Mouse (Mus musculus) E14TG2a.4 (cell line): Measurements from ENCODE around the gene Supt6.
"Not testable (repeated sequence)": the region's sequence is repeated elsewhere in the genome, so short reads cannot be mapped to it uniquely, and the experiment has no call there.

Source experiments
- H3K27me3 ChIP-seq: 2 replicates; pipeline ENCODE4 v1.6.1; 2014; ENCODE audit warnings: low read length, control low read depth; ENCODE audit not compliant: insufficient read depth
- H3K36me3 ChIP-seq: 2 replicates; pipeline ENCODE4 v1.6.1; 2014; ENCODE audit warnings: low read length, control low read depth; ENCODE audit not compliant: insufficient read depth
- H3K4me1 ChIP-seq: replicated peaks from 2 replicates; pipeline ENCODE4 v1.6.1; 2014; ENCODE audit warnings: low read depth, low read length, control low read depth
- H3K4me3 ChIP-seq: replicated peaks from 2 replicates; pipeline ENCODE4 v1.5.1; 2014; ENCODE audit warnings: mild to moderate bottlenecking, low read length
- H3K9me3 ChIP-seq: 2 replicates; pipeline ENCODE4 v1.6.1; 2014; ENCODE audit warnings: low read length, control low read depth
- CTCF ChIP-seq: conservative IDR thresholded peaks from 2 replicates; pipeline ENCODE4 v1.5.1; 2014; ENCODE audit warnings: low read length
- NANOG ChIP-seq: IDR thresholded peaks from 2 replicates; pipeline ENCODE4 v1.6.1; 2014; ENCODE audit warnings: borderline replicate concordance, low read length, mixed read lengths
- POU5F1 ChIP-seq: IDR thresholded peaks from 2 replicates; pipeline ENCODE4 v1.6.1; 2014; ENCODE audit warnings: low read length, borderline replicate concordance

Gene Supt6

GRCm38 (mm10) chr11:78245627-78246317 lies at the start of gene Supt6, which contains the start of gene Sdf2:
Supt6 (minus strand) TSS chr11:78245987.
Sdf2 (plus strand) TSS chr11:78245746.
- peaks cover 36% of the 10 kb centered on the region for H3K36me3 ChIP-seq
- H3K9me3 ChIP-seq: no peaks in the 10 kb centered on the region
- H3K4me3 ChIP-seq: peak within 1 kb of the TSS; percentile 99
- TF ChIP-seq CTCF (no peak), NANOG (no peak), POU5F1 (no peak)
- H3K4me1 ChIP-seq: peaks cover 76% of the 10 kb centered on the region
- no peaks in the 10 kb centered on the region for H3K27me3 ChIP-seq

GRCm38 (mm10) chr11:78294585-78294984 lies 48.8 kb upstream of the Supt6 start:
- peaks cover 41% of the 10 kb centered on the region for H3K36me3 ChIP-seq
- TF ChIP-seq CTCF (no peak), POU5F1 (no peak), NANOG (no peak)
- H3K4me3 ChIP-seq: no peak overlapping the region
- H3K27me3 ChIP-seq: no peaks in the 10 kb centered on the region
- no peaks in the 10 kb centered on the region for H3K9me3 ChIP-seq
- H3K4me1 ChIP-seq: no peaks in the 10 kb centered on the region

- no peak within 1 kb of the TSS for H3K4me3 ChIP-seq
- peaks cover 81% of the 10 kb centered on the region for H3K36me3 ChIP-seq
- TF ChIP-seq POU5F1 (no peak), CTCF (no peak), NANOG (no peak)
Measured at GRCm38 (mm10) chr11:78290654-78291053, 44.9 kb upstream of the Supt6 start, which contains the start of gene BC030499. BC030499 (plus strand) TSS chr11:78290841.

GRCm38 (mm10) chr11:78289146-78289763 lies 43.5 kb upstream of the Supt6 start:
- Histone ChIP-seq H3K36me3 (peaks cover 95% of the 10 kb centered on the region), H3K4me1 (no peaks in the 10 kb centered on the region), H3K4me3 (no peak overlapping the region), H3K27me3 (no peaks in the 10 kb centered on the region), H3K9me3 (no peaks in the 10 kb centered on the region)
- TF ChIP-seq NANOG (no peak), POU5F1 (no peak), CTCF (no peak)

More at GRCm38 (mm10) chr11:78290654-78291053, 44.9 kb upstream of the Supt6 start, which contains the start of gene BC030499:
- Histone ChIP-seq H3K27me3 (no peaks in the 10 kb centered on the region), H3K4me1 (no peaks in the 10 kb centered on the region), H3K9me3 (no peaks in the 10 kb centered on the region)

- no peaks in the 10 kb centered on the region for H3K9me3 ChIP-seq
- peaks cover 100% of the 10 kb centered on the region for H3K36me3 ChIP-seq
Measured at GRCm38 (mm10) chr11:78279586-78279985, 33.8 kb upstream of the Supt6 start.

GRCm38 (mm10) chr11:78278853-78279252 lies 33.1 kb upstream of the Supt6 start:
- no peaks in the 10 kb centered on the region for H3K27me3 ChIP-seq
- H3K4me3 ChIP-seq: no peak overlapping the region
- peaks cover 100% of the 10 kb centered on the region for H3K36me3 ChIP-seq
- H3K4me1 ChIP-seq: no peaks in the 10 kb centered on the region
- TF ChIP-seq NANOG: no peak
- TF ChIP-seq POU5F1: no peak
- TF ChIP-seq CTCF: no peak
- no peaks in the 10 kb centered on the region for H3K9me3 ChIP-seq

More at GRCm38 (mm10) chr11:78279586-78279985, 33.8 kb upstream of the Supt6 start:
- TF ChIP-seq CTCF: no peak
- no peak for TF ChIP-seq NANOG
- no peak for TF ChIP-seq POU5F1
- Histone ChIP-seq H3K4me3 (no peak overlapping the region), H3K4me1 (no peaks in the 10 kb centered on the region), H3K27me3 (no peaks in the 10 kb centered on the region)

- TF ChIP-seq CTCF: peak; percentile 33
- not testable (repeated sequence) for H3K4me3 ChIP-seq, H3K27me3 ChIP-seq, H3K9me3 ChIP-seq, H3K4me1 ChIP-seq
- H3K36me3 ChIP-seq: peaks cover 100% of the 10 kb centered on the region
Measured at GRCm38 (mm10) chr11:78276169-78276568, 30.4 kb upstream of the Supt6 start.

- Histone ChIP-seq H3K27me3 (no peaks in the 10 kb centered on the region), H3K4me3 (no peak overlapping the region), H3K9me3 (no peaks in the 10 kb centered on the region), H3K4me1 (peaks cover 10% of the 10 kb centered on the region), H3K36me3 (peaks cover 100% of the 10 kb centered on the region)
- no peak for TF ChIP-seq POU5F1
- no peak for TF ChIP-seq NANOG
Measured at GRCm38 (mm10) chr11:78275596-78275995, 29.8 kb upstream of the Supt6 start.

- TF ChIP-seq POU5F1 (no peak), CTCF (no peak), NANOG (no peak)
Measured at GRCm38 (mm10) chr11:78271986-78272385, 26.2 kb upstream of the Supt6 start.

More at GRCm38 (mm10) chr11:78271986-78272385, 26.2 kb upstream of the Supt6 start:
- Histone ChIP-seq H3K4me1 (peaks cover 10% of the 10 kb centered on the region), H3K36me3 (peaks cover 100% of the 10 kb centered on the region), H3K9me3 (no peaks in the 10 kb centered on the region), H3K27me3 (no peaks in the 10 kb centered on the region), H3K4me3 (no peak overlapping the region)
